Mouse (Mus musculus) urinary bladder, postnatal 25 days (tissue): Measurements from ENCODE around the gene Fam222b.
A peak's percentile ranks its signal among the peaks of the same experiment; 100 is the strongest.
"Not testable (repeated sequence)": the region's sequence is repeated elsewhere in the genome, so short reads cannot be mapped to it uniquely, and the experiment has no call there.

Experiments used
- DNase-seq: peaks from one replicate; pipeline ENCODE4 v3.0.0; 2022; ENCODE audit warnings: low spot score

The Fam222b gene

GRCm38 (mm10) chr11:78087756-78088281 lies 6.6 kb upstream of the Fam222b start:
- no peak for DNase-seq

- DNase-seq, result no peak
These were observed 340 bp upstream of the Fam222b start for GRCm38 (mm10) chr11:78094137-78094503.

- no peak for DNase-seq
These were observed 670 bp downstream of the Fam222b start for GRCm38 (mm10) chr11:78095144-78095516.

GRCm38 (mm10) chr11:78097077-78097476 lies 2.6 kb downstream of the Fam222b start:
- DNase-seq, result no peak

GRCm38 (mm10) chr11:78100746-78101145 lies 6.3 kb downstream of the Fam222b start:
- no peak for DNase-seq

GRCm38 (mm10) chr11:78102142-78102541 lies 7.7 kb downstream of the Fam222b start:
- no peak for DNase-seq

GRCm38 (mm10) chr11:78102958-78103747 lies 8.7 kb downstream of the Fam222b start:
- DNase-seq, result no peak

- no peak for DNase-seq
These were observed 10.0 kb downstream of the Fam222b start for GRCm38 (mm10) chr11:78104501-78104900.

- DNase-seq, result no peak
These were observed 19.2 kb downstream of the Fam222b start for GRCm38 (mm10) chr11:78113616-78114015.

GRCm38 (mm10) chr11:78114676-78115366 lies 20.4 kb downstream of the Fam222b start:
- no peak for DNase-seq

- DNase-seq, result peak; percentile 87
These were observed 21.1 kb downstream of the Fam222b start for GRCm38 (mm10) chr11:78115367-78116145.

- no peak for DNase-seq
These were observed 21.6 kb downstream of the Fam222b start for GRCm38 (mm10) chr11:78116146-78116410.

- DNase-seq, result no peak
These were observed 24.0 kb downstream of the Fam222b start for GRCm38 (mm10) chr11:78118467-78118866.

GRCm38 (mm10) chr11:78119898-78120297 lies 25.4 kb downstream of the Fam222b start:
- DNase-seq, result no peak

- DNase-seq, result no peak
These were observed 26.7 kb downstream of the Fam222b start for GRCm38 (mm10) chr11:78121176-78121575.

- DNase-seq, result no peak
These were observed 28.4 kb downstream of the Fam222b start for GRCm38 (mm10) chr11:78122815-78123214.

- DNase-seq, result no peak
These were observed 29.3 kb downstream of the Fam222b start for GRCm38 (mm10) chr11:78123782-78124181.

GRCm38 (mm10) chr11:78125691-78126090 lies 31.2 kb downstream of the Fam222b start:
- DNase-seq, result no peak

- DNase-seq, result no peak
These were observed 32.3 kb downstream of the Fam222b start for GRCm38 (mm10) chr11:78126739-78127138.

- DNase-seq, result no peak
These were observed 35.0 kb downstream of the Fam222b start for GRCm38 (mm10) chr11:78129458-78129857.

GRCm38 (mm10) chr11:78133915-78134314 lies 39.5 kb downstream of the Fam222b start:
- no peak for DNase-seq

GRCm38 (mm10) chr11:78134344-78134743 lies 39.9 kb downstream of the Fam222b start:
- DNase-seq, result no peak

- not testable (repeated sequence) for DNase-seq
These were observed 40.9 kb downstream of the Fam222b start for GRCm38 (mm10) chr11:78135314-78135713.
